Mouse (Mus musculus): ENCODE results near the gene Zfhx2.

DNA sequence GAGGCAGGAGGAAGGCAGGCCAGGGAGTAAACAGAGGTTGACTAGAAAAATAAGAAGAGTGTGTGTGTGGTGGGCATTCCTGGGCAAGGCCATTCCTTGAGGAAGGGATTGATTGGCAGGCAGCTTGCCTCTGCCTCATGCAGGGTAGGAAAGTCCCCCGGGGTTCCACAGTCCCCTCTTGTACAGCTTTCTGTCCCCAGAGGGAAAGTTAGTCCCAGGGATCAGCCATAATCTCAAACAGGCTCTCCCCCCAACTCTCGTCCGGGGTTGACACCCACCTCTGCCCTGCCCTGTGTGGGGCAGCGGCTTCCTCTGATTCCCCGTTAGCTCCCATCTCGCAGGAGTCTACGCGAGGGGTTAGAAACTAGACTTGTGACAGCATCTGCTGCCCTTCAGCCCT lies 14.9 kb upstream of the Zfhx2 start:
- no peak for TF ChIP-seq HCFC1 (IDR thresholded peaks at IDR 0.05; ENCODE audit: borderline replicate concordance, insufficient read depth, low read length)
- no peak for TF ChIP-seq ZNF384 (IDR thresholded peaks at IDR 0.05; ENCODE audit: low read depth, low read length)

All from ES-E14 (cell line).